Mouse (Mus musculus) erythroblast, adult 5-6 weeks (primary cell): ENCODE results near the gene Paqr4. TPM values are rescaled to one million over a fixed set of nuclear protein-coding genes. Genes with fewer than 3 reads are reported as not detected.

Experiments used
- ATAC-seq: replicated peaks from 2 replicates; pipeline ENCODE4 v1.8.0; 2016; ENCODE audit warnings: moderate number of reproducible peaks, mild to moderate bottlenecking, moderate TSS enrichment, inconsistent platforms; ENCODE audit not compliant: poor library complexity, low FRiP score, severe bottlenecking
- total RNA-seq, 2 experiments: library from RNA; stranded (forward) in 1 of 2; stranded (reverse) in 1 of 2; fragments of 150-400 nt in 1 of 2; fragments of 200-764, 138-1000 nt in 1 of 2; gene quantifications; 2 replicates each; pipeline versions ENCODE4 v1.2.3 to v1.2.4; 2015 to 2017; ENCODE audit warnings: low replicate concordance in 2 of 2

Paqr4 gene
- total RNA-seq, 2 experiments from 2014 or later, result 1.2 to 4.3 TPM

DNA sequence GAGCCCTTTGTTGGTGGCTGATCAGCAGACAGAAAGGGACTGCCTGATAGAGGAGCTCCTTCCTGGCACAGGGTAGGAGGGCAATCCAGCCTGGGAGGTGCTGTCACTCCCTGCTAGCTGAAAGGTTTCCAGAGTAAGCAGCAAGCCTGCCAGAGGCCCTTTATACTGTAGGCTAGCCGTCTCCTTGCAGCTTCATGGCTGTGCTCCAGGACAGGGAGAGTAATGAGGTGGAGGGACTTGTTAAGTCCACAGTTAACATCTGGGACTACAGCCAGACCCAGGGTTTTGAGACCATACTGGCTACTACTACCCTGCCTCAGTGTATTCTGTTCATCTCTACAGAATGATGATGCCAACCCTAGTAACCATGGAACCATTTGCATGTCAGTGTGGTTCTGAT, 6.3 kb downstream of the Paqr4 start:
- no peak for ATAC-seq

DNA sequence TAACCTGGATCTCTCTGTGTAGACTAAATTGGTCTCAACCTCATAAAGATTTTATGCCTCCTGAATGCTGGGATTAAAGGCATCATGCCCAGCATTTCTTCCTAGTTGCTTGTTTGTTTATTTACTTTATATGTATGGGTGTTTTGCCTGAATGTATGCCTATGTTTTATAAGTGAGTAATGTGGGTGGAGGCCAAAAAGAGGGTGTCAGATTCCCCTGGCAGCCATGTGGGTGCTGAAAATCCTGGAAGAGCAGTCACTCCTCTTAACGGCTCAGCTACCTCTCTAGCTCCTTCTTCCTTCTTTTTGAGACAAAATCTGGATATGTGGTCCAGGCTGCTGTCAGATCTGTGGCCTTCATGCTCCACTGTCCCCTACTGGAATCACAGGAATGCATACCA, 10.2 kb downstream of the Paqr4 start:
- no peak for ATAC-seq

DNA sequence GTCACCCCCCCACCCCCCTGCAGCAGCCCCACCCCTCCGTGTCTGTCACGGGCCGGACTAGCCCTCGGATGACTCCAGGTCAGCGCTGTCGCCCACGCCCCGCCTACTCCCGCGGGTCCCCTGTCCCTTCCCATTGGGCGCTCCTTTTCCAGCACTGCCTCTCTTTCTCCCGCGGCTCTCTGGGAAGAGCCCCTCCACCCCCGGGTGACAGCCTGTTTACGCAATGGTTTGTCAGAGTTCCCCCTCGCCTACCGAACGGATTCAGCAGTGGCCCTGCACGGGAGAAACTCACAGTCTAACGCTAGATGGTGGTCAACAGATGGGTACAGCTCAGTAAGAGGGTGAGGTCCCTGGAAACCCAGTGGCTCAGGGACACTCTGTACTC, 13.9 kb downstream of the Paqr4 start:
- peak; percentile 71 for ATAC-seq

GRCm38 (mm10) chr17:23725999-23726757, 14.5 kb downstream of the Paqr4 start, which contains the start of gene Pkmyt1:
Pkmyt1 (plus strand) TSS chr17:23726336.
- peak; percentile 93 for ATAC-seq

DNA sequence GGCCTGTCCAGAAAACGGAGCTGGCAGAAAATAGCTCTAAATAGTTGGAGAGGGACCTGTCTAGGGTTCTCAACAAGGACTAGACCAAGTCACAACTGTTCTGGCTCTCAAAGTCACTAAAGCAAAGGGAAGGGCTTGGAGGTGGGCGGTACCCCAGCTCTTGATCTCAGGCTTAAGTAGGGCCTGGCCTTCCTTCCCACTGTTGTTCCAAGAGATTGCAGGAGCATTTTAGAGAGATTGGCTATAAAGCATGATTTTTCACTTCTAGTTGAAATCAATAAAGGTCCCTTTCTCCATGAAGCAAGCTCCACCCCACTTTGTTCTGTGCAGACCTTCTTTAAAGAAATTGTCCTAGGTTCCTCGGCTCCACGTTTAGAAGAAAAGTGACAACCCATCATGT, 15.2 kb downstream of the Paqr4 start:
- no peak for ATAC-seq

GRCm38 (mm10) chr17:23722376-23723125, 18.1 kb downstream of the Paqr4 start, which contains the start of gene 1520401A03Rik:
1520401A03Rik (minus strand) TSS chr17:23722783.
- ATAC-seq, result no peak

DNA sequence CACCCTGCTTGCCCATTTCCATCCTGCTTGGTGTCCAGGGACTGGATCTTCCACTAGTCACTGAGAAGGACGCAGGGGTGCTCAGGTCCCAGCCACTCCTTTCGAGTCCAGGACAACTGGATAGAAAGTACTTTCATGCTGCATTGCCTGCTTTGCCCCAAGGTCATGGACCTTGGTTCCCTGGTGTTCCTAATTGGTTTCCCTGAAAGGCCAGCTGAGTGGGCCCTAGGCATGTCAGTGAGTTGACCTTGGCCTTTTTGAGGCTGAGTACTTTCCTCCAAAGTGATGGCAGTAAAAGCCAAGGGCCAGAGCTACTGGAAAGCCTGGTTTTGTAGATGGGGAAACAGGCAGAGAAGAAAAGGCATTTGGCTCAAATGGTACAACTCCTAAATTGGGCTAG, 18.8 kb downstream of the Paqr4 start:
- no peak for ATAC-seq

DNA sequence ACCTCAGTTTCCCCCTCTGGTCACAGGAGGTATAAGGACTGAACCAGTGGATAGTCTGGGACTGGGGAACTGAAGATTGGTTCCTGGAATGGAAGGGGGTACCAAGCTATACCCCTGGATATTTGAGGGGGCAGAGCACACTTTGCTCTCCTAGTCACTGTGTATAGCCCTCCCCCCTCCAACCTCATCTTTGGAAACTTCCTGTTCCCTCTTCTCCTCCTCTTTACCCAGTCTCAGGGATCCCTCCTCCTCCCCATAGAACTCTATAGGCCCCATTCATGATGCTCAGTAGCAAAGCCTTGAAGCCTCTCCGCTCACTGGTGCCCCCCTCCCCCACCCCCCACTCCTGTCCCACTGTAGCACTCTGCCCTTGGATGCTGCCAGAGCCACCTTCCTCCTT, 21.2 kb downstream of the Paqr4 start:
- ATAC-seq, result no peak

- no peak for ATAC-seq
Measured at GRCm38 (mm10) chr17:23717003-23717402, 23.7 kb downstream of the Paqr4 start.

DNA sequence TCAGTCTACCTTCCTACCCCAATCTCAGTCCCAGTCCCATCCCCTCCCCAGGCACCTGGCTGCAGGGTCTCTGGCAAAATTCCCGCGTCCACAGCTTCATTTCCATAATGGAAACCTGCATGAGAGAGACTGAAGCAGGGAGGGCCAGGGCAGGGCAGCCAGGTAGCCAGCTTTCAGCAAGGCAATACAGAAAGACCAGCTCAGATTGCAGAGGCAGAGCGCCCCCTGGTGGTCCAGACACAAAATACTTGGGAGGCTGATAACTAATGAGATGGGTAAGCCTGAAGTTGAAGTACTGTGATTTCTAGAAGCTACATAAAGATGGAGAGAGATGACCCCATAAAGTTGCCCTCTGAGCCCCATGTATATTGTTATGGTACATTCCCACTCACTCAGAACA, 34.5 kb downstream of the Paqr4 start:
- ATAC-seq, result peak; percentile 81

DNA sequence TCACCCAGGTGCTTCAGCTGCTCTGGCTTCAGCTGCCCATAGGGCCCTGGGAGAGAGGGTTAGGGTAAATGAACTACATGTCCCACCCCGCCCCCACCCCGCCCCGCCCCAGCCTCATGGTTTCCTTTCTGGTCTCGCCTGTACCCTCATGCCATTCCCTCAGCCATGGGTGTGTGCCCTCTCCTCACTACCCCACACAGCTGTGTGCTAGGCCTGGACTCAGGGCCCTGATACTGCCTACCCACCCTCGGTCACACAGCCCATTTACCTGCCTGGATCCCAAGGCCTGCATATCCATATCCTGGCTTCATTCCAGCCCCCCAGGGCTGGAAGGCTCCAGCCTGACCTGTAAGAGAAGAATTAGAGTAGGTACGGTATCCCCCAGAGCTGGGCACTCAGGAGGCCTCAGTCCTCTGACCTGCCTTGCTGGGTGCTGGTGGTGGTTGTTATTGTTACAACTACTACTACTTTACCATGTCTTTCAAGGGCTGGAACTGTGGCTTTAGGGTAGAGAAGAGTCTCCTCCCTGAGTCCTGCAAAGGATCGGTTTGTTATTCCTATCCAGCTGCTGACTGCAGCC, 35.1 kb downstream of the Paqr4 start:
- no peak for ATAC-seq

DNA sequence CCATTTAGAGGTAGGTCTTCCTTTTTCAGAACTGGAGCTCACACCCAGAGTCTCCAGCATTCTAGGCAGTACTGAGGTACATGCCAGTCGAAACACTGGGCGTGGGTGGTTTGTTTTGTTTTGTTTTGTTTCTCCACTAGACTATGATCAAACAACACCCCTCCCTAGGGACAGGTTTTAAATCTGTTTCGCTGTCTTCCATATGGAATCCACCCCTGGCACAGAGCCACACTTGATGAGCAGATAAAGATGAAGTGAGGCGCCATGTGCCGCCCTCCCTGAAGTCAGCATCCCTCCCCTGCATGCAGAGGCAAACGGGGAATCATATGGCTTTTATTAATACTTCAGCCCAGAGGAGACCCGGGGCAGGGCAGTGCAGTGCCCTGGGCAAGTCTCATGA, 35.9 kb downstream of the Paqr4 start:
- no peak for ATAC-seq

DNA sequence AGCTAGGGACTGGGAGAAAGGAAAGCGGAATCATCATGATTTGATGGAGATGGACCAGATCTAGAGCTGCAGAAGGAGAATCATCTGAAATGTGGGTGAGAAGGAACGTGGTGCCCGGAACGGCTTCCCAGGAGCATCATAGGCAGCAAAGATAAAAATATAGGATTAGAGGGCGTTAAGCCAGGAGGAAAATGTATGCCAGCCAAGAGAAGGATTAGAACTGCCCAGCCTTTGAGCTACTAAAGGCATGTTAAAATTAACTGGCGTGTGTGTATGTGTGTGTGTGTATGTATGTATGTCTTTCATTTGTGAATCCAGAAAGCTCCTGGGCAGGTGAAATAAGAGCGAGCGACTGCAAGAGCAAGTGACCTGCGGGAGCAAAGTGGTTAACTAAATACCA, 37.4 kb downstream of the Paqr4 start:
- ATAC-seq, result no peak

- peak; percentile 70 for ATAC-seq
Measured at GRCm38 (mm10) chr17:23700079-23700478, 40.6 kb downstream of the Paqr4 start.

GRCm38 (mm10) chr17:23699131-23700077, 41.3 kb downstream of the Paqr4 start:
- no peak for ATAC-seq

DNA sequence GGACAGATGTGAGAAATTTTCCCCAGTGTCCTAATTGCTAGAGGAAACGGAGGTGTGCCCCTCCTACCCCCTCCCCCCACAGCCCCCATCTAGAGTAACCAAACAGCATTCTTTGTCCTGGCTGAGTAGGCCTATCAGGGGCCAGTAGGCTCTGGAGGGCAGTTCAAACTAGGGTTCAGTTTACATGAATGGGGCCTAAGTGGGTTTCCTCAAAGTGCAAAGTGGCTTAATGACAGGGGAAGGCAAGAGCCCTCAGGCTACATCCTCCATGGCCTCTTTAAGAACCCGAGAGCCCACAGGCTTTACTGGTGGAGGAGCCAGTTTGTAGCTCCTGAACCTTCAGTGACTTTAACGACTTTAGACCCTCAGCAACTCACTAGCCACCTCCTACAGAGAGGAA, 44.9 kb downstream of the Paqr4 start:
- no peak for ATAC-seq

DNA sequence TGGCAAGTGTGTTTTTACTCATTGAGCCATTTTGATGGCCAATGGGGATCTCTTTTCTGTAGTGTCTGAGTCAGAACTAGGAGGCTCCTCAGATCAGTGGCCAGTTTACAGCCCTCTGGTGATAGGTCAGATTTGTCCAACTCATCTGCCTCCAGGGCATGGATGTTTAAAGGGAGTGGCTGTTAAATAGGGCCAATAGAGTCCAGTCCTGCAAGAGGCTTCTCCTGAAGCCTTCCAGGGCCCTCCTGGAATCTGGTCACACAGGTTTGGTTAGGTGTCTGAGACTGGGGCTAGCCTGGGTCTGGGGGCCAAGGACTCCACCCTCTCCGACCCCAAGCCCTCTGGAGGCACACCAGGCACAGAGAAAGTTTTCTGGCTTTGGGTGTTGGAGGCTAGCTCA, 46.2 kb downstream of the Paqr4 start:
- no peak for ATAC-seq
